Mouse (Mus musculus) heart, adult 11 months (tissue): ENCODE data around the gene Chp1.

Experiments
- DNase-seq: peaks from one replicate; pipeline ENCODE4 v3.0.0; 2022

The Chp1 gene

GRCm38 (mm10) chr2:119566182-119566855 is 18.8 kb downstream of the Chp1 start:
- DNase-seq, result no peak

GRCm38 (mm10) chr2:119572471-119572870 is 25.0 kb downstream of the Chp1 start:
- no peak for DNase-seq

- DNase-seq, result peak; percentile 68
Observed at GRCm38 (mm10) chr2:119581571-119581970, 34.1 kb downstream of the Chp1 start.

GRCm38 (mm10) chr2:119583439-119583838 is 35.9 kb downstream of the Chp1 start:
- peak; percentile 30 for DNase-seq

- DNase-seq, result peak; percentile 71
Observed at GRCm38 (mm10) chr2:119584282-119584681, 36.8 kb downstream of the Chp1 start.

GRCm38 (mm10) chr2:119587383-119587782 is 39.9 kb downstream of the Chp1 start:
- DNase-seq, result peak; percentile 90

- DNase-seq, result peak; percentile 34
Observed at GRCm38 (mm10) chr2:119591247-119591646, 43.8 kb downstream of the Chp1 start.

GRCm38 (mm10) chr2:119593765-119594112 is 46.2 kb downstream of the Chp1 start:
- DNase-seq, result no peak

- DNase-seq, result peak; percentile 100
Observed at GRCm38 (mm10) chr2:119594113-119594981, 46.9 kb downstream of the Chp1 start.

- no peak for DNase-seq
Observed at GRCm38 (mm10) chr2:119595308-119595707, 47.8 kb downstream of the Chp1 start.

GRCm38 (mm10) chr2:119596781-119597330 is 49.4 kb downstream of the Chp1 start:
- DNase-seq, result peak; percentile 86

GRCm38 (mm10) chr2:119601027-119601426 is 53.5 kb downstream of the Chp1 start:
- DNase-seq, result no peak

GRCm38 (mm10) chr2:119601575-119601974 is 54.1 kb downstream of the Chp1 start:
- peak; percentile 85 for DNase-seq

- no peak for DNase-seq
Observed at GRCm38 (mm10) chr2:119602488-119602887, 55.0 kb downstream of the Chp1 start.

GRCm38 (mm10) chr2:119603909-119604308 is 56.4 kb downstream of the Chp1 start:
- DNase-seq, result peak; percentile 49

GRCm38 (mm10) chr2:119605361-119605973 is 58.0 kb downstream of the Chp1 start:
- peak; percentile 66 for DNase-seq

GRCm38 (mm10) chr2:119607023-119607422 is 59.5 kb downstream of the Chp1 start:
- DNase-seq, result peak; percentile 71

- no peak for DNase-seq
Observed at GRCm38 (mm10) chr2:119617841-119618198, 70.3 kb downstream of the Chp1 start.

GRCm38 (mm10) chr2:119618199-119618982 is 70.9 kb downstream of the Chp1 start, which contains the start of the genes Nusap1 and Oip5:
Nusap1 (plus strand) TSS chr2:119618298.
Oip5 (minus strand) TSS chr2:119618469.
- peak; percentile 99 for DNase-seq

- peak; percentile 17 for DNase-seq
Observed at GRCm38 (mm10) chr2:119619002-119619401, 71.5 kb downstream of the Chp1 start.

GRCm38 (mm10) chr2:119621302-119621701 is 73.8 kb downstream of the Chp1 start:
- DNase-seq, result no peak
